Mouse (Mus musculus): Measurements from ENCODE around the gene Pbld2.
A peak's percentile ranks its signal among the peaks of the same experiment; 100 is the strongest.

- peak; percentile 85 for TF ChIP-seq POLR2A (IDR thresholded peaks at IDR 0.05; ENCODE audit: borderline replicate concordance, extremely low read depth, insufficient read depth, insufficient read length, poor library complexity, severe bottlenecking)
- TF ChIP-seq CTCF (IDR thresholded peaks at IDR 0.05; ENCODE audit: borderline replicate concordance, extremely low read depth, insufficient read depth, insufficient read length): no peak
Measured at GRCm38 (mm10) chr10:63023749-63024579, at the start of gene Pbld2, which contains the start of gene Hnrnph3.
